Mouse (Mus musculus) limb, embryonic 10.5 days (tissue): ENCODE results near the gene Lat2. TPM values are rescaled to one million over a fixed set of nuclear protein-coding genes. Genes with fewer than 3 reads are reported as not detected.
A peak's percentile ranks its signal among the peaks of the same experiment; 100 is the strongest.

Experiments used
- DNase-seq: peaks from one replicate; pipeline ENCODE4 v3.0.0-alpha.2; 2017; ENCODE audit warnings: low spot score
- H3K27ac ChIP-seq: fragments of 300-500 bp; sonication (generic); 2 replicates; pipeline ENCODE4 v1.5.1; 2016; ENCODE audit warnings: mild to moderate bottlenecking
- H3K27me3 ChIP-seq: fragments of 300-500 bp; sonication (generic); 2 replicates; pipeline ENCODE4 v1.6.1; 2016; ENCODE audit warnings: low read depth, mild to moderate bottlenecking; ENCODE audit not compliant: poor library complexity, severe bottlenecking
- H3K36me3 ChIP-seq: fragments of 300-500 bp; sonication (generic); 2 replicates; pipeline ENCODE4 v1.6.1; 2016; ENCODE audit warnings: mild to moderate bottlenecking, moderate library complexity
- H3K4me1 ChIP-seq: fragments of 300-500 bp; sonication (generic); 2 replicates; pipeline ENCODE4 v1.6.1; 2016
- H3K4me3 ChIP-seq: fragments of 300-500 bp; sonication (generic); 2 replicates; pipeline ENCODE4 v1.5.1; 2016; ENCODE audit warnings: mild to moderate bottlenecking, moderate library complexity
- H3K9me3 ChIP-seq: fragments of 300-500 bp; sonication (generic); replicated peaks from 2 replicates; pipeline ENCODE4 v1.6.1; 2016; ENCODE audit warnings: mild to moderate bottlenecking
- WGBS: fragments of 180-500 bp; shearing (Covaris S2); methylation state at CpG from one replicate; pipeline ENCODE4 v1.1.7; 2016; 5-methylcytosine and 5-hydroxymethylcytosine counted together
- microRNA-seq: library from miRNA; unstranded; fragments of <30 nt; microRNA quantifications from one replicate; pipeline ENCODE4, GENCODE M21; 2017
- polyA plus RNA-seq: library from polyadenylated mRNA; unstranded; fragments of >200 nt; fragmentation: Nextera tagmentation; extraction: Ambion mirVana; gene quantifications from 2 replicates; pipeline ENCODE4 v1.2.1, GENCODE M21; 2016

Gene Lat2
- polyA plus RNA-seq, 1 experiment from 2014 or later: 4.5 TPM

GRCm38 (mm10) chr5:134555463-134556164, 59.2 kb downstream of the Lat2 start:
- DNase-seq: peak; percentile 89
- H3K4me3 ChIP-seq: peak overlapping the region; percentile 35
- H3K9me3 ChIP-seq: no peaks in the 10 kb centered on the region
- no peaks in the 10 kb centered on the region for H3K36me3 ChIP-seq
- H3K27me3 ChIP-seq: no peaks in the 10 kb centered on the region
- H3K27ac ChIP-seq: peak overlapping the region; percentile 66
- WGBS: 15% methylated on average over 20 of the region's 20 CpGs
- peaks cover 35% of the 10 kb centered on the region for H3K4me1 ChIP-seq

- H3K4me3 ChIP-seq: no peak overlapping the region
- no peaks in the 10 kb centered on the region for H3K27me3 ChIP-seq
- no peak overlapping the region for H3K27ac ChIP-seq
- H3K4me1 ChIP-seq: peaks cover 43% of the 10 kb centered on the region
- H3K9me3 ChIP-seq: no peaks in the 10 kb centered on the region
- 88% methylated on average over 5 of the region's 5 CpGs for WGBS
- no peak for DNase-seq
- peaks cover 10% of the 10 kb centered on the region for H3K36me3 ChIP-seq
These were observed 60.8 kb downstream of the Lat2 start for GRCm38 (mm10) chr5:134553951-134554546.

GRCm38 (mm10) chr5:134552110-134552972, 62.5 kb downstream of the Lat2 start, which contains the start of gene Clip2:
Clip2 (minus strand) TSS chr5:134552434.
- WGBS: 1% methylated on average over 61 of the region's 61 CpGs
- peak within 1 kb of the TSS; percentile 70 for H3K4me3 ChIP-seq
- peak within 1 kb of the TSS; percentile 96 for H3K27ac ChIP-seq
- no peaks in the 10 kb centered on the region for H3K9me3 ChIP-seq
- H3K4me1 ChIP-seq: peaks cover 51% of the 10 kb centered on the region
- peaks cover 20% of the 10 kb centered on the region for H3K36me3 ChIP-seq
- no peaks in the 10 kb centered on the region for H3K27me3 ChIP-seq
- peak; percentile 94 for DNase-seq

GRCm38 (mm10) chr5:134551233-134552109, 63.4 kb downstream of the Lat2 start:
- Histone ChIP-seq H3K4me1 (peaks cover 51% of the 10 kb centered on the region), H3K9me3 (no peaks in the 10 kb centered on the region), H3K27ac (peak overlapping the region; percentile 96), H3K36me3 (peaks cover 22% of the 10 kb centered on the region), H3K4me3 (peak overlapping the region; percentile 70), H3K27me3 (no peaks in the 10 kb centered on the region)
- 2% methylated on average over 52 of the region's 52 CpGs for WGBS
- DNase-seq: peak; percentile 66

- peaks cover 53% of the 10 kb centered on the region for H3K4me1 ChIP-seq
- peak overlapping the region; percentile 96 for H3K27ac ChIP-seq
- H3K9me3 ChIP-seq: no peaks in the 10 kb centered on the region
- peaks cover 28% of the 10 kb centered on the region for H3K36me3 ChIP-seq
- 14% methylated on average over 6 of the region's 6 CpGs for WGBS
- no peaks in the 10 kb centered on the region for H3K27me3 ChIP-seq
- H3K4me3 ChIP-seq: peak overlapping the region; percentile 70
- DNase-seq: no peak
These were observed 64.0 kb downstream of the Lat2 start for GRCm38 (mm10) chr5:134550836-134551232.

Small RNAs within 50 kb of the gene (microRNA-seq; reads per million reads assigned to microRNA genes)
- not detected for gene Mir7228

Other genes with a start within 250 kb of the Lat2 start
- gene Gtf2ird1, start 158.3 kb downstream of the Lat2 start, polyA plus RNA-seq: 131 and 153 TPM in 2 replicates
- gene Clip2, start 62.6 kb downstream of the Lat2 start, polyA plus RNA-seq: 5.9 and 7.1 TPM in 2 replicates
- gene Syna, start 54.9 kb downstream of the Lat2 start, polyA plus RNA-seq: 0.06 and 0.08 TPM in 2 replicates
- 431 and 443 TPM in 2 replicates for gene Rfc2, start 33.7 kb downstream of the Lat2 start, polyA plus RNA-seq
- 664 and 686 TPM in 2 replicates for gene Eif4h, start 24.5 kb upstream of the Lat2 start, polyA plus RNA-seq
- 4.4 and 5.3 TPM in 2 replicates for gene Limk1, start 73.6 kb upstream of the Lat2 start, polyA plus RNA-seq
- gene Eln, start 132.3 kb upstream of the Lat2 start, polyA plus RNA-seq: 1.0 and 4.2 TPM in 2 replicates